Mouse (Mus musculus) lung, adult 2 months (tissue): ENCODE results near the gene Nacc1.

Experiments
- CTCF ChIP-seq: fragments of 200-500 bp; IDR thresholded peaks from 2 replicates; pipeline ENCODE4 v1.5.1; 2011; ENCODE audit warnings: mild to moderate bottlenecking, low read length, control low read depth; ENCODE audit not compliant: insufficient read depth
- POLR2A ChIP-seq: fragments of 200-500 bp; IDR thresholded peaks from 2 replicates; pipeline ENCODE4 v1.6.1; 2011; ENCODE audit warnings: low read depth, mild to moderate bottlenecking, control low read depth, low read length, borderline replicate concordance; ENCODE audit errors: extremely low read depth

- TF ChIP-seq CTCF, result no peak
- TF ChIP-seq POLR2A, result no peak
Observed at GRCm38 (mm10) chr8:84713381-84713780, 25.7 kb upstream of the Nacc1 start.
